Mouse (Mus musculus) thymus, adult 2 months (tissue): ENCODE results near the gene Fam222b. TPM values are rescaled to one million over a fixed set of nuclear protein-coding genes. Genes with fewer than 3 reads are reported as not detected.

Experiments used
- DNase-seq: peaks from one replicate; pipeline ENCODE4 v3.0.0; 2021
- H3K27ac ChIP-seq: fragments of 200-500 bp; 2 replicates; pipeline ENCODE4 v1.5.1; 2012; ENCODE audit warnings: low read length, control low read depth; ENCODE audit not compliant: control insufficient read depth, insufficient read depth
- H3K27me3 ChIP-seq: fragments of 200-500 bp; 2 replicates; pipeline ENCODE4 v1.6.1; 2012; ENCODE audit warnings: mild to moderate bottlenecking, low read length, moderate library complexity, mixed read lengths; ENCODE audit not compliant: control insufficient read depth, insufficient read depth
- H3K36me3 ChIP-seq: fragments of 200-500 bp; 2 replicates; pipeline ENCODE4 v1.6.1; 2012; ENCODE audit warnings: mild to moderate bottlenecking, low read length, moderate library complexity; ENCODE audit not compliant: control insufficient read depth, insufficient read depth
- H3K4me1 ChIP-seq: fragments of 200-500 bp; replicated peaks from 2 replicates; pipeline ENCODE4 v1.6.1; 2012; ENCODE audit warnings: low read length; ENCODE audit not compliant: control insufficient read depth, insufficient read depth
- H3K4me3 ChIP-seq: fragments of 200-500 bp; 2 replicates; pipeline ENCODE4 v1.5.1; 2012; ENCODE audit warnings: mild to moderate bottlenecking, low read length, control low read depth, moderate library complexity; ENCODE audit not compliant: control insufficient read depth, insufficient read depth
- CTCF ChIP-seq: fragments of 200-500 bp; IDR thresholded peaks from 2 replicates; pipeline ENCODE4 v1.5.1; 2012; ENCODE audit warnings: mild to moderate bottlenecking, control low read depth, low read length, moderate library complexity, borderline replicate concordance; ENCODE audit not compliant: control insufficient read depth, poor library complexity, insufficient read depth; ENCODE audit errors: extremely low read depth
- POLR2A ChIP-seq: fragments of 200-500 bp; IDR thresholded peaks from 2 replicates; pipeline ENCODE4 v1.6.1; 2012; ENCODE audit warnings: mild to moderate bottlenecking, low read length, control low read depth, moderate library complexity; ENCODE audit not compliant: control insufficient read depth, poor library complexity, insufficient read depth; ENCODE audit errors: extremely low read depth
- WGBS: fragments of 180-500 bp; shearing (Covaris S2); methylation state at CpG from one replicate; pipeline ENCODE4 v1.1.7; 2018; 5-methylcytosine and 5-hydroxymethylcytosine counted together
- polyA plus RNA-seq: library from polyadenylated mRNA; depleted of rRNA; stranded (reverse); fragments of >200 nt; gene quantifications from 2 replicates; pipeline ENCODE4 v1.2.3, GENCODE M21; 2012

The Fam222b gene
- polyA plus RNA-seq, 1 experiment: 17.6 TPM

DNA sequence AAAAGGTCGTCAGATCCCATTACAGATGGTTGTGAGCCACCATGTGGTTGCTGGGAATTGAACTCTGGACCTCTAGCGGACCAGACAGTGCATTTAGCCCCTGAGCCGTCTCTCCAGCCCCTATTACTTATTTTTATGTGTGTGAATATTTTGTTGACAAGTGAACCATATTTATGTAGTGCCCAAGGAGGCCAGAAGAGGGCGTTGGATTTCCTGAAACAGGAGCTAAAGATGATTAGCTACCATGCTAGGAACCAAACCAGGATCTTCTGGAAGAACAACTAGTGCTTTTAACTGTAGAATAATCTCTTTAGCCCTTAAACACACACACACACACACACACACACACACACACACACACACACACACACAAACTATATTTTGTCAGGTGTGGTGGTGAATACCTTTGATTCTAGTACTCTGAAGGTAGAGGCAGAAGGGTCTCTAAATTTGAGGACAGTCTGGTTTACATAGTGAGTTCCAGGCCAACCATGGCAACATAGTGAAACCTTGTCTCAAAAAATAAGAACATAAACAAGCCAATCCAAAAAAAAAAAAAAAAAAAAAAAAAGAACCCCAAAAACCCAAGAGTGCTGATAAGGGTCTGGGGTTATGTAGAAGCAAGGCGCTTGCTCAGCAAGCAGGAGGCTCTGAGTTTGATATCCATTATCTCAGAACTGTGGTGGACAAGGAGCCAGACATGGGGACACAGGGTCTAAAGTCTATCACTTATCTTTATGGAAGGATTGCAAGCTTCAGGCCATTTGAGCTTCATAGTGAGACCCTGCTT, 8.7 kb downstream of the Fam222b start:
- peak; percentile 12 for DNase-seq
- no peak for TF ChIP-seq CTCF
- TF ChIP-seq POLR2A: no peak
- H3K27me3 ChIP-seq: no peaks in the 10 kb centered on the region
- H3K4me1 ChIP-seq: no peaks in the 10 kb centered on the region
- H3K4me3 ChIP-seq: no peak overlapping the region
- H3K27ac ChIP-seq: no peak overlapping the region
- no peaks in the 10 kb centered on the region for H3K36me3 ChIP-seq
- 78% methylated on average over 5 of the region's 5 CpGs for WGBS

DNA sequence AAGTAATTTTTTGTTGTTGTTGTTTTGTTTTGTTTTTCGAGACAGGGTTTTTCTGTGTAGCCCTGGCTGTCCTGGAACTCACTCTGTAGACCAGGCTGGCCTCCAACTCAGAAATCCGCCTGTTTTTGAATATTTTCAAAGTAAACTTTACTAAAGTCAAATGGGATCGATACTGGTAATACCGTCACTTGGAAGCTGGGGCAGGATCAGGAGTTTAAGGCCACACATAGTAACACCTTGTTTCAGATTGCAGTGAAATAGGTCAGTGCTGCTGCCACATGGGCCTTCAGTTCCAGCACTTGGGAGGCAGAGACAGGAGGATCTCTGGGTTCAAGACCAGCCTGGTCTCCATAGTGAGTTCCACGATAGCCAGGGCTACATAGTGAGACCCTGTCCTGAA, 10.0 kb downstream of the Fam222b start:
- TF ChIP-seq POLR2A: no peak
- no peak for TF ChIP-seq CTCF
- WGBS: 95% methylated on average over 5 of the region's 5 CpGs

DNA sequence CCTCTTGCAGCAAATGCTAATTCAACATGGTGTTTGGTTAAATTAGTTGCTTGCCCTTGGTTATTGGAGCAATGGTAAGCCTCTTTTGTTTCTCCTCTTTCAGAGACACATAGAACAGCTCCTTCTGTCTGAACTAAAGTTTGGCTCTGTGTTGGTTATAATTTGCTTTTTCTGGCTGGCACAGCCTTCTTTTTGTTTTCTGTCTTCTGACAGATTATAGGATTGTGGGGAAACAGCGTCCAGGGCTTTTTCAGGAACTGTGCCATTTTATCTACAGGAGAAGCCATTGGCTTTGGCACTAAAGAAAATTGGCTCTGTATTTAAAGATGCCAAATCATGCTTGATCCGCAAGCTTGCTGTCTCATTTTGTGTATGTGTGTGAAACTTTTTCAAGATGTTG, 19.2 kb downstream of the Fam222b start:
- WGBS: 97% methylated on average over 2 of the region's 2 CpGs
- Histone ChIP-seq H3K4me1 (peaks cover 9% of the 10 kb centered on the region), H3K4me3 (no peak overlapping the region), H3K36me3 (no peaks in the 10 kb centered on the region), H3K27ac (no peak overlapping the region), H3K27me3 (no peaks in the 10 kb centered on the region)
- TF ChIP-seq CTCF: no peak
- no peak for TF ChIP-seq POLR2A
- no peak for DNase-seq

More for the DNA sequence above, 10.0 kb downstream of the Fam222b start:
- no peak for DNase-seq
- Histone ChIP-seq H3K27ac (no peak overlapping the region), H3K27me3 (no peaks in the 10 kb centered on the region), H3K4me1 (no peaks in the 10 kb centered on the region), H3K4me3 (no peak overlapping the region), H3K36me3 (no peaks in the 10 kb centered on the region)

DNA sequence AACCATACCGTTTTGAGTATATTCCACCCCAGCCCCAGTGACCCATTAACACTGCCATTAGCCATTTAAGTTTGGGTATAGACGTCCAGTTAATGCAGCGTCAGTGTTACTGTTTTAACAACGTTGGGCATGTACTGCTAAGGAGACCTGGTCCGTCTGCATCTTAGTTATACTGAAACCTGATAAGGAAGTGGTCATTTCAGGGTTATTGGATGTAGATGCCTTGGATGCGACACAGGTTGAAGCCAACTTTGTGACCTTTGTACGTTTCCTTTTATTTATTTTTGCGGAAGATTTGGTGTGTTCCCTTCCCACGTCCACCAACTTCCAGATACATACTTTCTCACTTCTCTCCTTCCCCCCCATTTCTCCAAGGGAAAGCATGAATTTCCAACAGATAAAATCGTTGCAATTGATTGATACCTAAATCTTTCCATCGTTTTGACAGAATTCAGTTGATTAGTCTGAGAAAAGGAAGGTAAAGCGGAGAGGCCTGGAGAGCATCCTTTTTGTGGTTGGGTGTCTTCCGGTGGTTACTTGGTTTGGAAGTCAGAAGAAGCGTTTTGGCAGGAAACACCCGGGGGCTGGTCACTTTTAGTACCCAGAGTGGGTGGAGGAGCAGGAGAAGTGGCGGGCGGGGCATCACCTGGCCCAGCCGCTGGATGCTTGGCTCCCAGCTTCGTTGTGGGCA, 20.4 kb downstream of the Fam222b start:
- peak overlapping the region; percentile 88 for H3K4me3 ChIP-seq
- no peaks in the 10 kb centered on the region for H3K36me3 ChIP-seq
- TF ChIP-seq CTCF (no peak), POLR2A (no peak)
- 25% methylated on average over 19 of the region's 19 CpGs for WGBS
- no peaks in the 10 kb centered on the region for H3K27me3 ChIP-seq
- no peak overlapping the region for H3K27ac ChIP-seq
- H3K4me1 ChIP-seq: peaks cover 9% of the 10 kb centered on the region
- no peak for DNase-seq

DNA sequence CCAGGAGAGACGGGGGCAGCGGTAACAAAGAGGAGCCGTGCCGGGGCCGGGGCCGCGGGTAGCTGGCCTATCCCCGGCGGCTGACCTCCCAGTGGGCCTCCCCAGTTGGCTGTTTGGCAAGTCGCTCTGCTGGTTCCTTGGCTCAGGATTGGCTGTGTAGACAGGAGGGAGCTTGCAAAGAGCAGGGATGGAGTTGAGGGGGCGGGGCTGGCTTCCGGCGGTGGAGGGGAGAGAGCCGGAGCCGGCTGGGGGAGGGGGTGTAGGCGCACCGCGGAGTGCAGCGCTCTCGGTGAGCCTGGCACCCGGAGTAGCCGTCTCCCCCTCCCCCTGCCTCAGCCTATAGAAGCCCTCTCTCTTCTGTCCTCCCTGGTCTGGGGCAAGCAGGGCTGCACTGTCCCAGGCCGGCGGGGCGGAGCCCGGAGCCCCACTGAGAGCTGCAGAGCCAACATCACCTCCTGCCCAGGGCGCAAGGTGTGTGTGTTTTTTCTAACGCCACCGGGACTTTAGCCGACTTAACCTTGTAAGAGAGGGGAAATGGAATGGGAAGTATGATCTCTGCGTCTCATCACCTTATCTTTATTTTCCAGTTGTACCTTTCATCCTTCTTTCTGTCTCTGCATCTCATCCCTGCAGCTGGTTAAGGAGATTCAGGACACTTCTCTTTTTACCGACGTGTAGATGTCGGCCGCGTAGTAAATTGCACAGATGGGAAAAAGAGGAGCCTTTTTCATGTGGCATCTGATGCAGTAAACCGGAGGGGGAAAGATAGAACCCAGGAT, 21.1 kb downstream of the Fam222b start:
- whole genome bisulfite sequencing: under 1% methylated on average over 36 of the region's 37 CpGs
- H3K27ac ChIP-seq: no peak overlapping the region

DNA sequence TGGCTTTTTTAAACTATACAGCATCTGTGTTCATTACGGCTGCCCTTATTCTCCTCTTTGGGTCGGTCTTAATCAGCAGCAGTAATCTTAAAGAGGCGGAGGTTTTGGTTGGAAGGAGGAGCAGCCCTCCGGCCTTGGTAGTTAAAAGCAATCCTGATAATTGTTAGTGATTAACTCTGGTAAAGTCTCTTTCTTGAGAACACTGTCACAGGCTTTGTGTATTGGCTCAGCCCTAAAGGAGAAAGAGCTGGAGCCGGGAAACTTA, 21.6 kb downstream of the Fam222b start:
- Histone ChIP-seq H3K36me3 (no peaks in the 10 kb centered on the region), H3K27me3 (no peaks in the 10 kb centered on the region), H3K27ac (no peak overlapping the region), H3K4me3 (no peak overlapping the region; the same call in 1 of the 2 replicates), H3K4me1 (peaks cover 9% of the 10 kb centered on the region)
- WGBS: 17% methylated on average over 5 of the region's 5 CpGs
- no peak for TF ChIP-seq CTCF
- no peak for TF ChIP-seq POLR2A
- DNase-seq: no peak

More for the DNA sequence above, 21.1 kb downstream of the Fam222b start:
- peak overlapping the region; percentile 88 for H3K4me3 ChIP-seq
- DNase-seq: peak; percentile 87
- peaks cover 9% of the 10 kb centered on the region for H3K4me1 ChIP-seq
- H3K36me3 ChIP-seq: no peaks in the 10 kb centered on the region
- TF ChIP-seq POLR2A: peak; percentile 38; the same call in 1 of the 2 replicates
- no peak for TF ChIP-seq CTCF
- no peaks in the 10 kb centered on the region for H3K27me3 ChIP-seq
